Mouse (Mus musculus) intestine, embryonic 16.5 days (tissue): ENCODE data around the gene Gucy2c. TPM values are rescaled to one million over a fixed set of nuclear protein-coding genes. Genes with fewer than 3 reads are reported as not detected.
A peak's percentile ranks its signal among the peaks of the same experiment; 100 is the strongest.
"Not testable (repeated sequence)": the region's sequence is repeated elsewhere in the genome, so short reads cannot be mapped to it uniquely, and the experiment has no call there.

Source experiments
- ATAC-seq: fragments of 200-750 bp; cut with Nextera tagmentation; 2 replicates; pipeline ENCODE4 v1.8.0; 2017; ENCODE audit warnings: moderate TSS enrichment, moderate library complexity
- H3K27ac ChIP-seq: fragments of 300-500 bp; sonication (generic); 2 replicates; pipeline ENCODE4 v1.5.1; 2014; ENCODE audit warnings: mild to moderate bottlenecking, low read length
- H3K27me3 ChIP-seq: fragments of 300-500 bp; sonication (generic); replicated peaks from 2 replicates; pipeline ENCODE4 v1.6.1; 2014; ENCODE audit warnings: low read length, control low read depth, mixed read lengths; ENCODE audit not compliant: control insufficient read depth, insufficient read depth
- H3K36me3 ChIP-seq: fragments of 300-500 bp; sonication (generic); 2 replicates; pipeline ENCODE4 v1.6.1; 2014; ENCODE audit warnings: low read length, control low read depth; ENCODE audit not compliant: control insufficient read depth, insufficient read depth
- H3K4me1 ChIP-seq: fragments of 300-500 bp; sonication (generic); 2 replicates; pipeline ENCODE4 v1.6.1; 2014; ENCODE audit warnings: low read length, control low read depth, mixed read lengths; ENCODE audit not compliant: control insufficient read depth, insufficient read depth
- H3K4me2 ChIP-seq: fragments of 300-500 bp; sonication (generic); 2 replicates; pipeline ENCODE4 v1.6.1; 2014; ENCODE audit warnings: low read depth, low read length, control low read depth
- H3K4me3 ChIP-seq: fragments of 300-500 bp; sonication (generic); 2 replicates; pipeline ENCODE4 v1.5.1; 2014; ENCODE audit warnings: mild to moderate bottlenecking, low read length
- H3K9ac ChIP-seq: fragments of 300-500 bp; sonication (generic); 2 replicates; pipeline ENCODE4 v1.6.1; 2014; ENCODE audit warnings: low read depth, low read length
- H3K9me3 ChIP-seq: fragments of 300-500 bp; sonication (generic); 2 replicates; pipeline ENCODE4 v1.6.1; 2016; ENCODE audit warnings: low read length, control low read depth; ENCODE audit not compliant: control insufficient read depth
- WGBS: fragments of 180-500 bp; shearing (Covaris S2); extraction: QIAGEN DNeasy Blood & Tissue Kit; methylation state at CpG from one replicate; pipeline ENCODE4 v1.1.7; 2014; 5-methylcytosine and 5-hydroxymethylcytosine counted together
- polyA plus RNA-seq: library from polyadenylated mRNA; unstranded; fragments of >200 nt; fragmentation: Nextera tagmentation; extraction: Ambion mirVana; gene quantifications from 2 replicates; pipeline ENCODE4 v1.2.1, GENCODE M21; 2015

Gucy2c gene
- polyA plus RNA-seq, 1 experiment from 2014 or later: 91.5 TPM

- Histone ChIP-seq H3K4me3 (peak overlapping the region; percentile 40), H3K9ac (peak overlapping the region; percentile 67), H3K4me2 (peak overlapping the region; percentile 72), H3K27me3 (no peaks in the 10 kb centered on the region), H3K36me3 (peaks cover 1% of the 10 kb centered on the region), H3K4me1 (peaks cover 26% of the 10 kb centered on the region), H3K9me3 (no peaks in the 10 kb centered on the region), H3K27ac (peak overlapping the region; percentile 96)
- ATAC-seq: no peak
- WGBS: 54% methylated on average over 5 of the region's 5 CpGs
Measured at GRCm38 (mm10) chr6:136806819-136807218, 25.3 kb upstream of the Gucy2c start.

DNA sequence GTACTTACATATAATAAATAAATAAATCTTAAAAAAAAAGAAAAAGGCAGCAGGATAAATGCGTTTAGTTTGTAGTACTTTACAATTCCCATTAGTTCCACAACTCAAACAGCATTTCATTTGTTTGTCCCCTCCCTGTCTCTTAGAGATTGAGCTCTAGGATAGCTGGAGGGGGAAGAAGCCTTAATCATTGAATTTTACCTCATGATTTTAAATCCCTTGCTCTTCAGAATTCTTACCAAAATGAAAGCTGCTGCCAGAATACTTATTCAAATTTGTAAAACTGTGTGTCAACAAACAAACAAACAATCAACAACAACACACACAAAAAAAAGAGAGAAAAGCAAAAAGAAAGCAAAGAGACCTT lies 23.8 kb upstream of the Gucy2c start:
- peaks cover 22% of the 10 kb centered on the region for H3K4me1 ChIP-seq
- no peak overlapping the region for H3K4me3 ChIP-seq
- WGBS: 77% methylated on average over 1 of the region's 1 CpGs
- no peak overlapping the region for H3K4me2 ChIP-seq
- H3K27me3 ChIP-seq: no peaks in the 10 kb centered on the region
- ATAC-seq: no peak
- no peak overlapping the region; the same call in 1 of the 2 replicates for H3K27ac ChIP-seq
- H3K9ac ChIP-seq: no peak overlapping the region
- no peaks in the 10 kb centered on the region for H3K36me3 ChIP-seq
- H3K9me3 ChIP-seq: no peaks in the 10 kb centered on the region

GRCm38 (mm10) chr6:136804705-136805408 lies 23.3 kb upstream of the Gucy2c start:
- H3K9ac ChIP-seq: peak overlapping the region; percentile 56
- no peaks in the 10 kb centered on the region for H3K36me3 ChIP-seq
- peaks cover 18% of the 10 kb centered on the region for H3K4me1 ChIP-seq
- no peaks in the 10 kb centered on the region for H3K9me3 ChIP-seq
- WGBS: 26% methylated on average over 9 of the region's 9 CpGs
- peak overlapping the region; percentile 100 for H3K27ac ChIP-seq
- peak overlapping the region; percentile 81 for H3K4me3 ChIP-seq
- peak overlapping the region; percentile 52 for H3K4me2 ChIP-seq
- no peak for ATAC-seq
- H3K27me3 ChIP-seq: no peaks in the 10 kb centered on the region

- Histone ChIP-seq H3K9me3 (no peaks in the 10 kb centered on the region), H3K9ac (peak within 1 kb of the TSS; percentile 98), H3K4me1 (peaks cover 13% of the 10 kb centered on the region), H3K36me3 (no peaks in the 10 kb centered on the region), H3K4me3 (peak within 1 kb of the TSS; percentile 81), H3K27me3 (no peaks in the 10 kb centered on the region), H3K4me2 (peak within 1 kb of the TSS; percentile 88), H3K27ac (peak within 1 kb of the TSS; percentile 100)
- under 1% methylated on average over 50 of the region's 50 CpGs for WGBS
- peak; percentile 66 for ATAC-seq
Measured at GRCm38 (mm10) chr6:136803739-136804633, 22.4 kb upstream of the Gucy2c start, which contains the start of gene Hist4h4. Hist4h4 (minus strand) TSS chr6:136804415.

DNA sequence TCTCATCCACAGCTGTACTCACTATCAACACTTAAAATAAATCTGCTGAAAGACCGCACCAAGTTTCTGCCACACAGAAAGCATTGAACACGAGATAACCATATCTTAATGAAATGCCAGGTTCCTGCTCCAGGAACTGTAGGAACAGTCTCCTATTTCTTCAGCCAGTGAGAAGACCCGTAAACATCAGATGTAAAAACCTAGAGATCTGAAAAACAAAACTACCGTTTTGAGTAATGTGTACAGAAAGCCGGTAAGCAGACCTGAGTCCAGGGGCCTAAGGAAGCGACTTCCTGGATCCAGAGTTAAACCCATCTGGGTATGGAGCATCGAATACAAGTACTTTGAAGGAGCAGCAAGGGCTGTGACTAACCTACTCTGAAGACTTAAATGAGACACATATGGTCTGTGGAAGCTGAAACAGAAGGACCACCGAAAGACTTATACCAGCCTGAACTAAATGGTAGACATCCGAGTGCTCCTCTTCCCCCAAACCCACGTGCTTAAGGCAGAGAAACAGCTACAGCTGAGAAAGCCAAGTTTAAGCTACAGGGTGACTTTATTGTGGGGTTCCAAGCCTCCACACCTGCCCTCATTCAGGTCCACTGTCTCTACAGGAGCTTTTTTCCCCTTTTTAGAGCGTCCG lies 21.7 kb upstream of the Gucy2c start:
- peaks cover 13% of the 10 kb centered on the region for H3K4me1 ChIP-seq

DNA sequence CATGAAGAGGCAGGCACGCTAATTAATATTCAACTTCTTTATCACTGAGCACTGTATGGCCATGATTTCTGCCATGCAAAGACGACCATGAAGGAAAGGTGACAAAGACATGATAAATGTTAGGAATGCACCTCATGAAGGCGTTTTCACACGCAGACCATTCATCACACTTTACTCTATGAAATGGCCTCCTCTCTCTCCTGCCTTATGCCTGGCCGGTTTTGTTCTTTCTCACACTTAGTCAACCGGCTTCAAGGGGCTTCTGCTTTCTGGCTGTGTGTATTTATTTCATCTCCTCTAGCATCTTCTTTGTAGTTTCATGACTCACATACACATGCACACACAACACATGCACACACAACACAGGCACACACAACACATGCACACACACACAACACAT lies 19.7 kb upstream of the Gucy2c start:
- Histone ChIP-seq H3K9me3 (no peaks in the 10 kb centered on the region), H3K27me3 (no peaks in the 10 kb centered on the region), H3K4me3 (no peak overlapping the region), H3K9ac (no peak overlapping the region), H3K4me2 (no peak overlapping the region), H3K4me1 (peaks cover 8% of the 10 kb centered on the region), H3K36me3 (no peaks in the 10 kb centered on the region), H3K27ac (no peak overlapping the region)
- ATAC-seq: no peak
- 67% methylated on average over 6 of the region's 6 CpGs for WGBS

More for the DNA sequence above, 21.7 kb upstream of the Gucy2c start:
- peak overlapping the region; percentile 98 for H3K9ac ChIP-seq
- peak overlapping the region; percentile 81 for H3K4me3 ChIP-seq
- H3K27ac ChIP-seq: peak overlapping the region; percentile 100
- peak overlapping the region; percentile 88 for H3K4me2 ChIP-seq
- 0 out of 2 replicates have a peak, but pooled peaks have one; percentile 4 for ATAC-seq
- whole genome bisulfite sequencing: 15% methylated on average over 12 of the region's 12 CpGs
- no peaks in the 10 kb centered on the region for H3K9me3 ChIP-seq
- no peaks in the 10 kb centered on the region for H3K27me3 ChIP-seq
- no peaks in the 10 kb centered on the region for H3K36me3 ChIP-seq

DNA sequence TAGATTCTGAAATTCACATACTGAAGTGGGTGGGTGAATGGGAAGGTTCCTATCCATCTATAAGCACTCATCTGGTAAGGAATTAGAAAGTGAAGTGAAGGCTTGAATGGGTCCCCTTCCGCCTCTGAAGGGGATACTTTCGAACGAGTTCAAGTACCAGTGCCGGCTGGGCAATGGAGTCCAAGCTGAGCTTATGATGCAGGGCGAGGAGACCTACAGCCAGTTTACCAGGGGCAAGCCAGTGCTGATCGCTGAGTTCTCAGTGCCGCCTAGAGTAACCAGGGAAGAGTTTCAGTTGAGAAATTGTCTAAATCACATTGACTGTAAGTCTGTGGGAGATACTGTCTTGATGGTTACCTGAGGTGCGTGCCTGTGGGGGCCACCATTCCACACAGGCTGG lies 19.1 kb upstream of the Gucy2c start:
- no peaks in the 10 kb centered on the region for H3K27me3 ChIP-seq
- no peak overlapping the region for H3K9ac ChIP-seq
- ATAC-seq: no peak
- no peak overlapping the region for H3K4me3 ChIP-seq
- 85% methylated on average over 8 of the region's 8 CpGs for WGBS
- H3K4me2 ChIP-seq: no peak overlapping the region
- H3K36me3 ChIP-seq: no peaks in the 10 kb centered on the region
- no peaks in the 10 kb centered on the region for H3K9me3 ChIP-seq
- no peak overlapping the region for H3K27ac ChIP-seq
- peaks cover 8% of the 10 kb centered on the region for H3K4me1 ChIP-seq

DNA sequence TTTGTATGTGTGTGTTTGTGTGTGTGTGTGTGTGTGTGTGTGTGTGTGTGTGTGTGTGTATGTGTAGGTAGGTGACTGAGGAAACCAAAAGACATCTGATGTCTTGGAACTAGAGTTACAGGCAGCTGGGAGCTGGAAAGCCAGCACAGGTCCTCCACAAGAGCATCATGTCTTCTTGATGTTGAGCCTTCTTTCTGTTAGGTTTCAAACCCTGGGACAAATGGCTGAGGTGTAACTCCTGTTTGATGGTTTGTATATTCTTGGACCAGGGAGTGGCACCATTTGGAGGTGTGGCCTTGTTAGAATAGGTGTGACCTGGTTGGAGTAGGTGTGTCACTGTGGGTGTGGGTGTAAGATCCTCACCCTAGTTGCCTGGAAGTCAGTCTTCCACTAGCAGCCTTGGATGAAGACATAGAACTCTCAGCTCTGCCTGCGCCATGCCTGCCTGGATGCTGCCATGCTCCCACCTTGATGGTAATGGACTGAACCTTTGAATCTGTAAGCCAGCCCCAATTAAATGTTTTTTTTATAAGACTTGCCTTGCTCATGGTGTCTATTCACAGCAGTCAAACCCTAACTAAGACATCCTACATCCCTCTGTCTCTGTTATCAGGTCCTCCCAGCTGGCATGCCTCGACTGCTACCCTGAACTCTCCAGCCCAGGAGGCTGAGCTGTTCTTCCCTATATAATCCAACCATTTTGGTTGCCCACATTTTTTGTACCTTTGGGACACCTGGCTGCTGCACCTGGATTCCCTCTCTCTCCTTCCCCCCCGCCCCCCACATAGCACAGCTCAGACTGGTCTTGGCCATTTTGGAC lies 16.5 kb upstream of the Gucy2c start:
- H3K9ac ChIP-seq, H3K36me3 ChIP-seq, H3K27ac ChIP-seq, H3K27me3 ChIP-seq, H3K9me3 ChIP-seq, H3K4me3 ChIP-seq, H3K4me1 ChIP-seq, H3K4me2 ChIP-seq: not testable (repeated sequence)
- peak; percentile 55; the same call in 1 of the 2 replicates for ATAC-seq
- WGBS: 91% methylated on average over 3 of the region's 3 CpGs
